Mouse (Mus musculus): ENCODE measurements around the gene Olfml2a. TPM values are rescaled to one million over a fixed set of nuclear protein-coding genes. Genes with fewer than 3 reads are reported as not detected.

Olfml2a gene
- polyA plus RNA-seq, 1 experiment from 2014 or later: 5.1 TPM

DNA sequence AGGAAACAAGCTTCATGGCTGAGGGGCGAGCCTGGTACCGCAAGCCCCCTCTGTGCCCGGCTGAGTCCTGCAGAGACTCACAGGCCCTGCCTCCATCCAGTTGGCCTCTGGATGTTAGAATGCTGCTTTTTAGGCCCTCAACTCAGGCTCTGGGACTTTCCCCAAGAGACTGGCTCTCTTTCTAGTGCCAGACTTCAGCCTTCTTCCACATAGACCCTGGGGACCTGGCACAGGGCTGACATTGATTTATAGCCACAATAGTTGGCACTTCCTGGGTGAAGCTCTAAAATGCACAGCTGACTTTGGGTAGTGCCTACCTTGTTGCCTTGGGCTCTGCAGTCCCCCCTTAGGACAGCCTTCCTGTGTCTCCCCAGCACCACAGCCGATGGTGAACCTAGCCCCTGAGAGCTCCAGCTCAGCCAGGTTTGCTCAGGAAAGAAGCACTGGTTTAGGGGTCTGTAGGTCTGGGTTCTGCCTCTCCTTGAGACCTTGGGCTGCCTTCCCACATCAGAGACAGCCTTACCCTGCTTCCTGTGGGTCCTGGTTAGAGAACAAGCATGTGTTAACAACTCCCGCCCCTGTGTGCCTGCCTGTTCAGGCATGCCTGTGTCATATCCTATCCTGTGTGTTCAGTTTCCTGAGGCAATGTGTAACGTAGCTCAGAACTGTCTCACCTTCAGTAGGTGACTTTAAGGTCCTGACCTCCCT is 56.2 kb downstream of the Olfml2a start:
- H3K36me3 ChIP-seq: no peaks in the 10 kb centered on the region
- no peak for ATAC-seq (ENCODE audit: extremely low read depth, insufficient number of reproducible peaks, low FRiP score, low TSS enrichment)
- WGBS: 76% methylated on average over 6 of the region's 6 CpGs
- H3K27ac ChIP-seq (replicated peaks): no peak overlapping the region
- 0 out of 2 replicates have a peak, but pooled peaks cover 4% of the 10 kb centered on the region for H3K4me1 ChIP-seq
- peaks cover 8% of the 10 kb centered on the region; the same call in 1 of the 2 replicates for H3K9me3 ChIP-seq
- H3K4me3 ChIP-seq: no peak overlapping the region
- H3K9ac ChIP-seq: no peak overlapping the region
- no peak overlapping the region for H3K4me2 ChIP-seq
- no peaks in the 10 kb centered on the region for H3K27me3 ChIP-seq (replicated peaks)

DNA sequence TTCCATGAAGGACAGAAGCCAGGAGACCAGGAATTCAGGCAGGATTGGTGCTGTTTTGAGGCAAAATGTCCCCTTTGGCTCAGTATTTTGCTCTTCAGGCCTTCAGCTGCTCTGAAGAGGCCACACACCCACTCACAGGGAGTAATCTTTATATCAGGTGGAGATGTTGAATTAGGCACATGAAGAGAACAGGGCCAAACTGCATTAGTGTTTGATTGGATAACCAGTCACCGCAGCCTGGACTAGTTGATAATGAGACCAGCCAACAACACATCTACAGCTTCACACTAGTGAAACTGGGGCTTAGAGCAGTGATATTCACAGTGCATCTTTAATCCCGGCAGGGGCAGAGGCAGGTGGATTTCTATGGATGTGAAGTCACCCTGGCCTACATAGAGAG is 57.2 kb downstream of the Olfml2a start:
- no peak for ATAC-seq (ENCODE audit: extremely low read depth, insufficient number of reproducible peaks, low FRiP score, low TSS enrichment)
- Histone ChIP-seq H3K9me3 (peaks cover 2% of the 10 kb centered on the region; the same call in 1 of the 2 replicates), H3K4me2 (no peak overlapping the region), H3K36me3 (no peaks in the 10 kb centered on the region), H3K4me3 (no peak overlapping the region), H3K9ac (no peak overlapping the region), H3K27me3 (replicated peaks) (no peaks in the 10 kb centered on the region), H3K27ac (replicated peaks) (no peak overlapping the region), H3K4me1 (0 out of 2 replicates have a peak, but pooled peaks cover 4% of the 10 kb centered on the region)
- WGBS: 84% methylated on average over 2 of the region's 2 CpGs

DNA sequence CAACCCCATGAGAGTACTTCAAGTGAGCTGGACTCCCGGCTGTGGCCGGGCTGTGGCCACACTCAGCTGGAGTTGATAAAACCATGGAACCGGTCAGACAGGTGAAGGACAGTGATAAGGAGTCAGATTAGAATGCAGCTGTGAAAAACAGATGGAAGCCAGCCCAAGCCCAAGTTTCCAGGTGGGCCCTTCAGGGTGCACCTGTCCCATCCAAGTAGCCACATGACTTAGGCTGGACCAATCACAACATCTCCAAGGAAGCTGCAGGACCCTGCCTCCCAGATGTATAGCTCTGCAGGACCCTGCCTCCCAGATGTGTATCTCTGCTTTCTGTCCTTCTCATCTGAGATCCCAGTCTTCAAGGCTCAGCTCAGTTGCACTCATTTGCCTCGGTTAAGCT is 60.2 kb downstream of the Olfml2a start:
- 43% methylated on average over 4 of the region's 4 CpGs for WGBS
- no peak overlapping the region for H3K4me3 ChIP-seq
- no peaks in the 10 kb centered on the region for H3K36me3 ChIP-seq
- no peak overlapping the region for H3K27ac ChIP-seq (replicated peaks)
- H3K4me2 ChIP-seq: no peak overlapping the region
- 0 out of 2 replicates have a peak, but pooled peaks cover 4% of the 10 kb centered on the region for H3K4me1 ChIP-seq
- H3K27me3 ChIP-seq (replicated peaks): no peaks in the 10 kb centered on the region
- H3K9ac ChIP-seq: no peak overlapping the region
- no peaks in the 10 kb centered on the region for H3K9me3 ChIP-seq
- ATAC-seq (ENCODE audit: extremely low read depth, insufficient number of reproducible peaks, low FRiP score, low TSS enrichment): no peak

DNA sequence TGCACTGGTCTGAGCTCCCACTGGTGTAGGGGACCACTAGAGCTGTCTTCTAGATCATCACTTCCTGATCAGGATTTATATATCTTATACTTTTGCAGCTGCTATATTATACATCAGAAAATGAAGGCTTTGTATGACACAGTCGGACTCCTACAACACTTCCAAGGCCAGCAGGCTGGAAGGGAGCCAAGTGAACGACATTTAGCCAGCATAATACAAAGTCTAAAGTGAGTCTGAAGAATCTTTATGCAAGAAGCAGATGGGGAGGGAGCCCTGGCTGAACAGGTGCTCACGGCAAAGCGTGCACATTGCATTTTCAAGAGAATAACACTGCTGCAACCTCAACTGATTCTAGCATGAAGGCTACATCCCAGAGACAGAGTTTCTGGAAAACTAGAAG is 60.7 kb downstream of the Olfml2a start:
- Histone ChIP-seq H3K27ac (replicated peaks) (no peak overlapping the region), H3K9me3 (no peaks in the 10 kb centered on the region), H3K4me1 (peaks cover 7% of the 10 kb centered on the region; the same call in 1 of the 2 replicates), H3K27me3 (replicated peaks) (no peaks in the 10 kb centered on the region), H3K36me3 (no peaks in the 10 kb centered on the region), H3K4me2 (no peak overlapping the region), H3K9ac (no peak overlapping the region), H3K4me3 (no peak overlapping the region)
- no peak for ATAC-seq (ENCODE audit: extremely low read depth, insufficient number of reproducible peaks, low FRiP score, low TSS enrichment)
- WGBS: 52% methylated on average over 4 of the region's 4 CpGs

DNA sequence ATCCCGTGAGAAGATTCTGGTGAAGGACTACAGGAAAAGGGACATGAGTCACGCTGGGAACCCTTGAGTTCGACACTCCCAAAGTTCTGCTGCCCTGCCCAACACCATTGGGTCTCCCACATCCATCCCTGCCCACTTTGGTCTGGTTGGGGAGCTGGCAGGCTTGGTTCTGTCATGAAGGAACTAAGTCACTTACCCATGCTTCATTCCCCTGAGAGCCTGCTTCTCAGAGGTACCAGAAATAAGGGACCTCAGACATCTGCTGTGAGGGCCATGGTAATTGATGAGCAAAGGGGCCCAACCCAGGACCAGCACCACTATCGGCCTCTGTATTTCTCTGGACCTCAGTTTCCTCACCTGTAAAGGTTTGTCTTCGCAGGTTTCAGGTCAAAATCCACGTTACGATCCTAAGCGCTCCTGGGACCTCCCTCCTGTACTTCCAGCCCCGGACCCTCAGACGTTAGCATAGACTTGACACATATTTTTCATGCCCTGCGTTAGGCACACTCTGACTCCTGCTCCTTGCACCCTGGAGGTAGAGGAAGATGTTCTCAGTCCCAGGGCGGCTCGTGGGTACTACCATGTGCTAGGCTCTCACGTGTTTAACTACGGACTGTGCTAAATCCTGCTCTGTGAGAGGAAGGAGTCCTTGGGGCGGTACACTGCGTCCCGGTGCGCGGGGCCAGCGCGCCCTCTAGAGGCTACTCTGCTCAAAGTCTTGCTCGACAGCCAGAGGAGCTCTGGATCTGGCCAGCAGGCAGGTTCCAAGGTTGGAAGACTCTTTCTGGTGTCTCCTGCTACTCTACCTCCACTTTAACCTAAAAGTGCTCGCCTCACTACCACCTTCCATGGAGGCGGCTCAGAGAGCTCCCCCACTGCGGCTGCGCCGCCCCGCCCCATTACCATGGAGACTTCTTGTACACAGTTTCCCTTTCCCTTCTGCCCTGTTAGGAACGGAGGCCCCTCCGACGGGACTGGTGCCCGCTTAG is 65.9 kb downstream of the Olfml2a start, which contains the start of gene Wdr38:
Gene Wdr38 (plus strand): TSS at position 91 of the 989 bp plus-strand sequence.
- ATAC-seq (ENCODE audit: extremely low read depth, insufficient number of reproducible peaks, low FRiP score, low TSS enrichment): peak; percentile 69
- Histone ChIP-seq H3K9ac (peak within 1 kb of the TSS; percentile 80), H3K4me3 (peak within 1 kb of the TSS; percentile 57), H3K27ac (replicated peaks) (no peak within 1 kb of the TSS; the same call in 1 of the 2 replicates), H3K36me3 (peaks cover 32% of the 10 kb centered on the region), H3K4me2 (peak within 1 kb of the TSS; percentile 74), H3K9me3 (no peaks in the 10 kb centered on the region), H3K27me3 (replicated peaks) (no peaks in the 10 kb centered on the region), H3K4me1 (peaks cover 14% of the 10 kb centered on the region)
- WGBS: 9% methylated on average over 33 of the region's 33 CpGs

DNA sequence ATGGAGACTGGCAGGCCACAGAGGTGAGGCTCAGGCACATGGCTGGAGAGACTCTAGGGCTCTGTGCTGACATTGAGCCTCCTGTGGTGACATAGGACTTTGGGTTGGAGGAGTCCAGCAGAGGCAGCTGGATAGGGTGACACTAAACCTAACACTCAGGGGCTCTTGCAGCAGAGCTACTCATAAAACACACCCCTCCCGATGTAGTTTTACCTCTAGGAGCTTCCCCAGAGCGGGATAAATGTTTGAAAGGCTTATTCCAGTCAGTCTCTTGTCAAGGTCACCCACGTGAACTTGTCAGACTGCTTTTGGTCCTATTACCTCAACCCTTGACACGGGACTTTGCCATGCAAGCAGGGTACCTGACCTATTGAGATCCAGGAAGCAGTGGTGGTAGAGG is 67.6 kb downstream of the Olfml2a start:
- 0 out of 2 replicates have a peak overlapping the region, but pooled peaks have one; percentile 8 for H3K27ac ChIP-seq (replicated peaks)
- ATAC-seq (ENCODE audit: extremely low read depth, insufficient number of reproducible peaks, low FRiP score, low TSS enrichment): no peak

DNA sequence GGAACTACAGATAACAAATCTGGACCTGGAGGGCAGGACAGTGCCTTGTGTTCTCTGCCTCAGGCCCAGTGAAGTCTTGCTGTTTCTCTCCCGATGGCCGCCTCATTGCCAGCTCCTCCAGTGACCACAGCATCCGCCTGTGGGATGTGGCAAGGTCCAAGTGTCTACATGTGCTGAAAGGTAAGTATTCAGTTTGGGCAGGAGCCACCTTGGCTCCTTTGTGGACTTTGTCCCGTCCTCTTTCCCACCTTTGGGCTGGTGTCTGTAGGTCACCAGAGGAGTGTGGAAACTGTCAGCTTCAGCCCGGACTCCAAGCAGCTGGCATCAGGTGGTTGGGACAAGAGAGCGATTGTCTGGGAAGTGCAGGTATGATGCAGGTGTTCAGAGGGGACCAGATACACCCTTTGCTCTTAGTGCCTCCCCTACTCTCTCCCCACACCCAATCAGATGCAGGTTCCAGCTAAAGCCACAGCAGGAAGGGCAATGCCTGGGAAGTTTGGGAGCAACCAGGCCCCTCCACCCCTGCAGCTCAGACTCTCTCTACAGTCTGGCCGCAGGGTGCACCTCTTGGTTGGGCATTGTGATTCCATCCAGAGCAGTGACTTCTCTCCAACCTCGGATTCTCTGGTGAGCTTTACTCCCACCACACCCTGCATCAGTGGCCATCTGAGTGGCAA is 68.3 kb downstream of the Olfml2a start:
- H3K27ac ChIP-seq (replicated peaks): no peak overlapping the region
- H3K36me3 ChIP-seq: peaks cover 45% of the 10 kb centered on the region
- 65% methylated on average over 8 of the region's 8 CpGs for WGBS
- H3K27me3 ChIP-seq (replicated peaks): no peaks in the 10 kb centered on the region
- H3K4me2 ChIP-seq: no peak overlapping the region
- no peak overlapping the region for H3K9ac ChIP-seq
- no peak for ATAC-seq (ENCODE audit: extremely low read depth, insufficient number of reproducible peaks, low FRiP score, low TSS enrichment)
- H3K4me1 ChIP-seq: peaks cover 30% of the 10 kb centered on the region
- H3K9me3 ChIP-seq: no peaks in the 10 kb centered on the region
- H3K4me3 ChIP-seq: no peak overlapping the region

More for the DNA sequence above, 67.6 kb downstream of the Olfml2a start:
- H3K4me2 ChIP-seq: no peak overlapping the region
- H3K9me3 ChIP-seq: no peaks in the 10 kb centered on the region
- no peak overlapping the region for H3K9ac ChIP-seq
- WGBS: 39% methylated on average over 4 of the region's 4 CpGs
- peaks cover 30% of the 10 kb centered on the region for H3K4me1 ChIP-seq
- H3K4me3 ChIP-seq: no peak overlapping the region
- H3K36me3 ChIP-seq: peaks cover 45% of the 10 kb centered on the region
- no peaks in the 10 kb centered on the region for H3K27me3 ChIP-seq (replicated peaks)

DNA sequence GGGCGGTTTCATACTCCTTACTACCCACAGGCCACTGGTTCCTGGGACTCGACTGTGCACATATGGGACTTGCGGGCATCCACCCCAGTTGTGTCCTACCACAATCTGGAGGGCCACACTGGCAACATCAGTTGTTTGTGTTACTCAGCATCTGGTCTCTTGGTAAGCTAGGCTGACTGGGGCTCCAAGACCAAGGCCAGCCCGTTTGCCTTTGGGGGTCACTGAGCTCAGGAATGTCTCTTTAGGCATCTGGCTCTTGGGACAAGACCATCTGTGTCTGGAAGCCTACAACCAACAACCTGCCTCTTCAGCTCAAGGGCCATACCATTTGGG is 68.8 kb downstream of the Olfml2a start:
- Histone ChIP-seq H3K27me3 (replicated peaks) (no peaks in the 10 kb centered on the region), H3K9ac (no peak overlapping the region), H3K36me3 (peaks cover 45% of the 10 kb centered on the region), H3K4me2 (no peak overlapping the region), H3K4me3 (no peak overlapping the region), H3K27ac (replicated peaks) (no peak overlapping the region), H3K9me3 (no peaks in the 10 kb centered on the region), H3K4me1 (peaks cover 31% of the 10 kb centered on the region)
- 85% methylated on average over 4 of the region's 4 CpGs for WGBS
- no peak for ATAC-seq (ENCODE audit: extremely low read depth, insufficient number of reproducible peaks, low FRiP score, low TSS enrichment)

DNA sequence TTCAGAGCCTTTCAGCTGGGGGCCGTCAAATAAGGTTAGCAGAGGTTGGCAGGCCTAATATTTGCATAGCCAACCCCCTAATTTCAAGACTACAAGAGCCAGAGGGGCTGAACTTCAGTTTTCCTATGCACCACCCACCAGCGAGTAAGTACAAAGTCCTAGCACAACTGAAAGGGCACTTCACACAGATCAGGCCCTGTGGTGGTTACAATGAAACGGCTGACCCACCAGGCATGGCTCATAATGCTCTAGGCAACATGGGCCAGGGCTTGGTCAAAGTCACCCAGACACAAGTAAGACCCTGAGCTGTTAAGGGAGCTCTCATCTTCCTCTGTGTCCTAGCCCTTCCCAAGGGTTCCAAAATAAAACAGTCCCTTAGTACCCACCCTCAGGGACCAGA is 70.1 kb downstream of the Olfml2a start:
- Histone ChIP-seq H3K9me3 (no peaks in the 10 kb centered on the region), H3K4me3 (no peak overlapping the region), H3K9ac (no peak overlapping the region; the same call in 1 of the 2 replicates), H3K36me3 (peaks cover 45% of the 10 kb centered on the region), H3K27me3 (replicated peaks) (no peaks in the 10 kb centered on the region), H3K4me2 (no peak overlapping the region), H3K4me1 (peaks cover 43% of the 10 kb centered on the region), H3K27ac (replicated peaks) (no peak overlapping the region)
- WGBS: 71% methylated on average over 3 of the region's 3 CpGs
- ATAC-seq (ENCODE audit: extremely low read depth, insufficient number of reproducible peaks, low FRiP score, low TSS enrichment): no peak

DNA sequence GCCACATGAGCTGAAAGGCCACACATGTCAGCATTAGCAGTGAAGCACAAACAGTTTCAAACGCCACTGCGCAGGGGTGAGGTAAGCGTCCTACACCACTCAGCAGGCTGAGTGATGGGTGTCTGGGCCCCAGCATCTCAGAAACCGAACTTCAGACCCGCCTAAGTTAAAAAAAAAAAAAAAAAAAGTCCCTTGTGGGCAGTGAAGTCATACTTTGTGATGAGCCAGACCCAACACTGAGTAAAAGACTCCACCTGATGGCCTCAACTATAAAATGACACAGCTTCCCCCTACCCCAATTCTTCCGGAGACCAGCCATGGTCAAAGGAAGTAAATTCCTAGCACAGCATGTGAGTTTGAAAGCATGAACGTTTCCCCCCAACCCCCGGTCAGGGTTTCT is 71.3 kb downstream of the Olfml2a start:
- Histone ChIP-seq H3K27me3 (replicated peaks) (no peaks in the 10 kb centered on the region), H3K9me3 (no peaks in the 10 kb centered on the region), H3K4me2 (peak overlapping the region; percentile 98), H3K9ac (peak overlapping the region; percentile 96), H3K4me3 (peak overlapping the region; percentile 82), H3K27ac (replicated peaks) (no peak overlapping the region), H3K4me1 (peaks cover 41% of the 10 kb centered on the region), H3K36me3 (peaks cover 45% of the 10 kb centered on the region)
- WGBS: 49% methylated on average over 8 of the region's 8 CpGs
- no peak for ATAC-seq (ENCODE audit: extremely low read depth, insufficient number of reproducible peaks, low FRiP score, low TSS enrichment)

DNA sequence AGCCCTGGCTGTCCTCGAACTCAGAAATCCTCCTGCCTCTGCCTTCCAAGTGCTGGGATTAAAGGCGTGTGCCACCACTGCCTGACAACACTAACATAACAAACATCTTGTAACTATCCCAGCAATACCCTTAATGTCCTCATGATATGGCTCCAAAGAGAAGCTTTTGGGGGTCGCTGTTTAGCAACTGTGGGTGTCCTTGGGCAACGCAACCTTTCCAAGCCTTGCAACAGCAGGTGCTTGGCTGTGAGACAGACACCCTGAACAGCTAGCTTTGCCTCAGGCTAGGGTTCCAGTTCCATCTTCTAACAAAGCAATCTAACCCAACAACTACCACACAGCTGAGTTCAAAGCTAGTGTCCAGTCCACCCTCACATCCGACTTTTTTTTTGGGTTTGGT is 71.7 kb downstream of the Olfml2a start:
- H3K27me3 ChIP-seq (replicated peaks): no peaks in the 10 kb centered on the region
- no peak for ATAC-seq (ENCODE audit: extremely low read depth, insufficient number of reproducible peaks, low FRiP score, low TSS enrichment)
- H3K36me3 ChIP-seq: peaks cover 45% of the 10 kb centered on the region
- H3K9me3 ChIP-seq: no peaks in the 10 kb centered on the region
- peaks cover 37% of the 10 kb centered on the region for H3K4me1 ChIP-seq
- peak overlapping the region; percentile 96 for H3K9ac ChIP-seq
- no peak overlapping the region; the same call in 1 of the 2 replicates for H3K27ac ChIP-seq (replicated peaks)
- peak overlapping the region; percentile 98 for H3K4me2 ChIP-seq
- H3K4me3 ChIP-seq: peak overlapping the region; percentile 82
- 62% methylated on average over 5 of the region's 5 CpGs for WGBS
